Mouse (Mus musculus): ENCODE data around the gene Zfp518b. TPM values are rescaled to one million over a fixed set of nuclear protein-coding genes. Genes with fewer than 3 reads are reported as not detected.

The Zfp518b gene
- polyA plus RNA-seq (2014; fragmentation: Illumina TruSeq; extraction: RNeasy Lipid Tissue Mini Kit (QIAGEN cat#74804); ENCODE audit: low read depth, low replicate concordance), result 3.1 TPM

GRCm38 (mm10) chr5:38684164-38684911, at the start of gene Zfp518b:
Gene Zfp518b (minus strand): TSS chr5:38684826.

Other genes starting within 250 kb of the Zfp518b start
- 7.5 TPM for gene Slc2a9, start 181.7 kb downstream of the Zfp518b start, polyA plus RNA-seq (2014; fragmentation: Illumina TruSeq; extraction: RNeasy Lipid Tissue Mini Kit (QIAGEN cat#74804); ENCODE audit: low read depth, low replicate concordance)
- gene Wdr1, start 121.6 kb downstream of the Zfp518b start, polyA plus RNA-seq (2014; fragmentation: Illumina TruSeq; extraction: RNeasy Lipid Tissue Mini Kit (QIAGEN cat#74804); ENCODE audit: low read depth, low replicate concordance), result 101 TPM
- gene Clnk, start 192.0 kb upstream of the Zfp518b start, polyA plus RNA-seq (2014; fragmentation: Illumina TruSeq; extraction: RNeasy Lipid Tissue Mini Kit (QIAGEN cat#74804); ENCODE audit: low read depth, low replicate concordance), result 0.41 TPM